8 mouse cellular contexts compared by ENCODE assay signal in the genomic region with DNA sequence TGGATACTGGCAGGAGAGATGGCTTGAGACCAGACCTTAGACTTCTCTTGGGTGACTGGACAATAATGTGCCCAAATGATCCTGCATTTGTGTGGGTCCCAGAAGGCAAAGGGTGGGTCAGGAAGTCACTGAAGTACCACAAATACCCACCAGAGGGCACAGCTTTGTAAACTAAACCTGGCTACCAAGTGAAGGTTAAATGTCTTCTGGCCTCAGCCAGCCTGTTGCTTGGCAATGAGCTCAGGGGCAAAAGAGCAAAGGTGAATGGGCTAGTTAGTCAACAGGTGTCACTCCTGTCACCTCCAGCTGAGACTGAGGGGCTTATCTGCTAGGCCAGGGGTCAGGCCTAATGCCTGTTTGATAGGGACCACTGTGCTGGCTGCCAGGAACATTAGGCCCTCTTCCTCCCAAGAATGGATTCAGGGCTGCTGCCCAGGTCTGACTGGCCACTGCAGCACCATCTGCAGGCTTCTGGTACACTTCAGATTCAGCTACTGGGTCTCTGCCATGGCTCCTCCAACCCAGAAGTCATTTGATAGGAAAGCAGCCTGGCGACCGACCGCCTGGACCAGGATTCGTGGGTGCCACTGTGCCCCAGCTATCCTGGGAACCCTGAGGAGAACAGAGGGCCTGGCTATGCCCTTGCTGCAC.
DNase-seq lines count a peak whose midpoint lies in the region; ATAC-seq lines count a peak whose summit lies in the region.
"Had no signal": no experiment of that assay in that cellular context is flagged by ENCODE, and none has a peak within 500 bp of the region (broad histone marks: within the 10 kb centered on the region; RNA-seq: fewer than 3 reads in every experiment).

No protein-coding gene starts in this region.

- ATAC-seq in neural tube, embryonic 15.5 days (ENCODE audit: low FRiP score), result no peak

- no peak overlapping the region for H3K4me2 ChIP-seq in neural tube, embryonic 15.5 days
- H3K4me2 ChIP-seq: neural tube, embryonic 13.5 days had no signal

- H3K36me3 ChIP-seq in neural tube, embryonic 15.5 days, result no peaks in the 10 kb centered on the region
- H3K36me3 ChIP-seq: neural tube, embryonic 13.5 days had no signal

- 96% methylated on average over 4 of the region's 4 CpGs for WGBS in neural tube, embryonic 15.5 days

- no peak overlapping the region for H3K4me3 ChIP-seq in neural tube, embryonic 15.5 days (replicated peaks)
- H3K4me3 ChIP-seq: neural tube, embryonic 13.5 days had no signal

- DNase-seq in neural tube, embryonic 10.5 days (ENCODE audit: extremely low spot score, low spot score), result peak; percentile 56
- peak; percentile 63 for DNase-seq in adrenal gland, adult 2 months
- DNase-seq in embryo, embryonic 10 days (ENCODE audit: low spot score), result peak; percentile 72
- peak; percentile 47 for DNase-seq in hindlimb bud, embryonic 11.5 days (ENCODE audit: extremely low spot score, low read depth, low spot score)
- peak; percentile 67 for DNase-seq in lung, postnatal 10 days
- no peak for DNase-seq in frontal cortex, postnatal 14 days (ENCODE audit: low spot score in 2 of 2)

- no peak overlapping the region for H3K27ac ChIP-seq in neural tube, embryonic 15.5 days (replicated peaks)
- H3K27ac ChIP-seq: neural tube, embryonic 13.5 days had no signal

- H3K27me3 ChIP-seq in neural tube, embryonic 15.5 days (replicated peaks), result peaks cover 5% of the 10 kb centered on the region; the same call in 1 of the 2 replicates

- H3K9ac ChIP-seq in neural tube, embryonic 15.5 days (replicated peaks), result no peak overlapping the region
- H3K9ac ChIP-seq: neural tube, embryonic 13.5 days had no signal

- no peaks in the 10 kb centered on the region for H3K9me3 ChIP-seq in neural tube, embryonic 15.5 days (replicated peaks)
- H3K9me3 ChIP-seq: neural tube, embryonic 13.5 days had no signal

- peaks cover 21% of the 10 kb centered on the region for H3K4me1 ChIP-seq in neural tube, embryonic 15.5 days

Comparison
In these comparisons a context has a peak if more than half of its experiments do, and no peak if none do; other contexts are left out.
1. DNase-seq: peak in neural tube, embryonic 10.5 days (single experiment), adrenal gland, adult 2 months (single experiment), embryo, embryonic 10 days (single experiment), hindlimb bud, embryonic 11.5 days (single experiment) and lung, postnatal 10 days (single experiment); none in frontal cortex, postnatal 14 days (0 of 2).